Mouse (Mus musculus): ENCODE results near the gene Clta.

Clta gene

GRCm38 (mm10) chr4:44072146-44072872, 68.1 kb downstream of the Clta start:
- in situ Hi-C loops (cut with MseI, MboI): loop anchor here in 1 of 2 experiments (5.0 kb wide), 1 partner anchor 40 kb away; no protein-coding TSS in a partner anchor

- in situ Hi-C loops (cut with MseI, MboI): loop anchor here in 1 of 2 experiments (5.0 kb wide), 1 partner anchor 39 kb away; no protein-coding TSS in a partner anchor
Observed at GRCm38 (mm10) chr4:44072873-44073441, 68.7 kb downstream of the Clta start.

- in situ Hi-C loops (cut with MseI, MboI): loop anchor here in 1 of 2 experiments (5.0 kb wide), 1 partner anchor 39 kb away; no protein-coding TSS in a partner anchor
Observed at GRCm38 (mm10) chr4:44073799-44074198, 69.5 kb downstream of the Clta start.

GRCm38 (mm10) chr4:44074422-44074821, 70.2 kb downstream of the Clta start:
- in situ Hi-C loops (cut with MseI, MboI): loop anchor here in 1 of 2 experiments (5.0 kb wide), 1 partner anchor 38 kb away; no protein-coding TSS in a partner anchor

- in situ Hi-C loops (cut with MseI, MboI): no loop called here
Observed at GRCm38 (mm10) chr4:44078358-44078933, 74.2 kb downstream of the Clta start.

Data from mouse trophoblast stem cell (cell line).